Mouse (Mus musculus) limb, embryonic 13.5 days (tissue): ENCODE results near the gene Phospho1. TPM values are rescaled to one million over a fixed set of nuclear protein-coding genes. Genes with fewer than 3 reads are reported as not detected.

Source experiments
- ATAC-seq: fragments of 200-750 bp; cut with Nextera tagmentation; 2 replicates; pipeline ENCODE4 v1.8.0; 2017; ENCODE audit warnings: low read depth, moderate number of reproducible peaks, moderate TSS enrichment; ENCODE audit not compliant: low FRiP score
- H3K27ac ChIP-seq: fragments of 300-500 bp; sonication (generic); 2 replicates; pipeline ENCODE4 v1.5.1; 2015; ENCODE audit warnings: inconsistent platforms, mild to moderate bottlenecking, moderate library complexity
- H3K27me3 ChIP-seq: fragments of 300-500 bp; sonication (generic); 2 replicates; pipeline ENCODE4 v1.6.1; 2015; ENCODE audit warnings: mild to moderate bottlenecking, inconsistent platforms
- H3K36me3 ChIP-seq: fragments of 300-500 bp; sonication (generic); 2 replicates; pipeline ENCODE4 v1.6.1; 2015; ENCODE audit warnings: inconsistent platforms, mild to moderate bottlenecking, moderate library complexity
- H3K4me1 ChIP-seq: fragments of 300-500 bp; sonication (generic); 2 replicates; pipeline ENCODE4 v1.6.1; 2015; ENCODE audit warnings: inconsistent platforms
- H3K4me2 ChIP-seq: fragments of 300-500 bp; sonication (generic); replicated peaks from 2 replicates; pipeline ENCODE4 v1.6.1; 2015; ENCODE audit warnings: inconsistent platforms, mild to moderate bottlenecking, moderate library complexity
- H3K4me3 ChIP-seq: fragments of 300-500 bp; sonication (generic); 2 replicates; pipeline ENCODE4 v1.5.1; 2015; ENCODE audit warnings: moderate library complexity, mild to moderate bottlenecking, inconsistent platforms
- H3K9ac ChIP-seq: fragments of 300-500 bp; sonication (generic); 2 replicates; pipeline ENCODE4 v1.6.1; 2015; ENCODE audit warnings: mild to moderate bottlenecking, inconsistent platforms
- H3K9me3 ChIP-seq: fragments of 300-500 bp; sonication (generic); 2 replicates; pipeline ENCODE4 v1.6.1; 2016; ENCODE audit warnings: inconsistent platforms
- WGBS: fragments of 180-500 bp; shearing (Covaris S2); methylation state at CpG from one replicate; pipeline ENCODE4 v1.1.7; 2015; 5-methylcytosine and 5-hydroxymethylcytosine counted together
- polyA plus RNA-seq: library from polyadenylated mRNA; unstranded; fragments of >200 nt; fragmentation: Nextera tagmentation; extraction: Ambion mirVana; gene quantifications from 2 replicates; pipeline ENCODE4 v1.2.1, GENCODE M21; 2015

The Phospho1 gene
- polyA plus RNA-seq, 1 experiment from 2014 or later = 0.89 TPM

DNA sequence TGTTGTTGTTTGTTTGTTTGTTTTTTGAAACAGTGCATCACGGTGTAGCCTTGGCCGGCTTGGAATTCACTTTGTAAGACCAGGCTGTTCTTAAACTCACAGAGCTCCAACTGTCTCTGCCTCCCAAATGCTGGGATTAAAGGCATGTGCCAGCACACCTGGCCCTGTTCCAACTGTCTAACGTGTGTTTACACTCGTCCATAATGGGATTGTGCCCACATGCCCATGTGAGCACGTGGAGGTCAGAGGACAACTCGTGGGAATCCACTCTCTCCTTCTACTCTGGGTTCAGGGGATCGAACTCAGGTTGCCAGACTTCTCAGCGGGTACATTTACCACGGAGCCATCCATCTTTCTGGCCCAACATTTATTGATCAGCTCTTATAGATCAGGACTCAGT, 8.9 kb upstream of the Phospho1 start:
- Histone ChIP-seq H3K4me1 (no peaks in the 10 kb centered on the region), H3K36me3 (no peaks in the 10 kb centered on the region), H3K27ac (no peak overlapping the region), H3K9me3 (peaks cover 6% of the 10 kb centered on the region; the same call in 1 of the 2 replicates), H3K27me3 (no peaks in the 10 kb centered on the region), H3K4me3 (no peak overlapping the region), H3K4me2 (no peak overlapping the region), H3K9ac (no peak overlapping the region)
- no peak for ATAC-seq
- 78% methylated on average over 9 of the region's 9 CpGs for WGBS

DNA sequence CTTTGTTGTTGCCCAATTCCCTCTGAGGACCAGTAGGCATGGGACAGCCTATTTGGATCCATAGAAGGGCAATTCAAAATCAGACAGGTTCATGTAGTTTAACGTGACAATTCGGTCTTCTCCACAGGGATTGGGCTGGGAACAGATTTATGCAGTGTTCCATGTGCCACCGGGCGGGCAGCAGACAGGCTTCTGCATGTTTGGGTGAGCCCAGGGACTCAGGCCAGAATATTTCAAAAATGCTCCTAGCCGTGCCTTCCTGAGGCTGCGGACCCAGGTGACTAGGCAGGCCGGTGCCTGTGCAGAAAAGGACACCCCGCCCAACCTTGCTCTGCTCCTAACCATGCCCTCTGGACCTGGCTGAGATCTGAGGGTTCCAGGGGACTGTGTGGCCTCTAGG, 5.2 kb upstream of the Phospho1 start:
- Histone ChIP-seq H3K36me3 (no peaks in the 10 kb centered on the region), H3K27me3 (peaks cover 14% of the 10 kb centered on the region), H3K4me2 (no peak overlapping the region), H3K27ac (no peak overlapping the region), H3K4me3 (no peak overlapping the region), H3K9ac (no peak overlapping the region), H3K9me3 (peaks cover 5% of the 10 kb centered on the region; the same call in 1 of the 2 replicates), H3K4me1 (peaks cover 2% of the 10 kb centered on the region; the same call in 1 of the 2 replicates)
- ATAC-seq = no peak
- WGBS = 72% methylated on average over 8 of the region's 8 CpGs

DNA sequence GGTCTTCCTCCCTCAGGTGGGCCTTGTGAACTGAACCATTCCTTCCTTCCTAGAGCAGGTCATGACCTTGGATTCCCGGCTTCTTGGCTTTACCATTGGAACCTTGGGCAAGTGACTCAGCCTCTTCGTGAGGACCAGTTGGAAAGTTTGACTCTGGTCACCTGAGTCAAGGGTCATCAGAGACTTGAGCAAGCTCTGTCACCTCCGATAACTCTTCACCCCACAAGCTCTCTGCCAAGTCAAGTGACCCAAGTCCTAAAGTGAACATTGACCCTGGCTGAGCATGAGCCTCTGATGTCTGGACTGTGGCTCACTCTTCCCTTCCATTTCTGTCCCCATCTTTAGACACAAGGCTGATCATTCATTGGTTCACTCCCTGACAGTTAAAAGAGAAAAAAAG, 2.8 kb upstream of the Phospho1 start:
- no peaks in the 10 kb centered on the region for H3K36me3 ChIP-seq
- WGBS = 81% methylated on average over 3 of the region's 3 CpGs
- no peak overlapping the region for H3K4me2 ChIP-seq
- H3K4me3 ChIP-seq = no peak overlapping the region
- H3K9ac ChIP-seq = no peak overlapping the region; the same call in 1 of the 2 replicates
- 0 out of 2 replicates have a peak, but pooled peaks cover under 1% of the 10 kb centered on the region for H3K9me3 ChIP-seq
- no peak overlapping the region for H3K27ac ChIP-seq
- H3K4me1 ChIP-seq = peaks cover 10% of the 10 kb centered on the region; the same call in 1 of the 2 replicates
- ATAC-seq = no peak
- H3K27me3 ChIP-seq = peaks cover 35% of the 10 kb centered on the region

DNA sequence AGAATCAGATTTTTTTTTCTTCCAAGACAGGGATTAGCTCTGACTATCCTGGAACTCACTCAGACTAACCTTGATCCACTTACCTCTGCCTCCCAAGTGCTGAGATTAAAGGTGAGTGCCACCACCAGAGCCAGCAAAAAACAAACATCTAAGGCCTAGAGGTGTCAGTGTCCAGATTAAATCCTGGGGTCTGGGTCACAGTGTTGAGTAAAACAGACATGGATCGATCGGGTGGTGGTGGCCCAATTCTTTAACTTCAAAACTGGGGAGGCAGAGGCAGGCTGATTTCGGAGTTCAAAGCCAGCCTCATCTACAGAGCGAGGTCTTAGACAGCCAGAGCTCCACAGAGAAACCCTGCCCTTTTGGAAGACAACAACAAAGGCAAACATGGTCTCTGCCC, 1.9 kb upstream of the Phospho1 start:
- Histone ChIP-seq H3K4me3 (no peak overlapping the region), H3K36me3 (no peaks in the 10 kb centered on the region), H3K27ac (no peak overlapping the region), H3K9ac (no peak overlapping the region), H3K4me2 (no peak overlapping the region), H3K27me3 (peaks cover 44% of the 10 kb centered on the region), H3K4me1 (peaks cover 10% of the 10 kb centered on the region; the same call in 1 of the 2 replicates), H3K9me3 (no peaks in the 10 kb centered on the region)
- no peak for ATAC-seq
- WGBS = 93% methylated on average over 4 of the region's 4 CpGs

DNA sequence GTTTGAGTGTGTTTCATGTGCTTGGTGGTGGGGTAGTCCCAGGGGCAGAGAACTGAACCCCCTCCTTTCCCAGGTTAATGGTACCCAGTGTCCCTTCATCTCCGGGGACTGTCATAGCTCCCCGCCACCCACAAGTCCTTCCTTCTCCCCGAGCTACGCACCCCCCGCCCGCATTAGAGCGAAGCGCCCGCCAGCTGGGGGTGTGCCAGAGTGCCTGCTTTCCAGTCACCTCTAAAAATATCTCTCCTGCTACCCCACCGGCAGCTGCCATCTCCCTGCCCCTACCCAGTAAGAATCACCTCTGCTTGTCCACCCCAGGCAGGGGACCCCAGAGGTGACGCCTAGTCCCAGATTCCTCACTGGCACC, 561 bp downstream of the Phospho1 start:
- H3K4me3 ChIP-seq = peak overlapping the region; percentile 63
- H3K27ac ChIP-seq = no peak overlapping the region
- H3K9me3 ChIP-seq = no peaks in the 10 kb centered on the region
- no peaks in the 10 kb centered on the region for H3K36me3 ChIP-seq
- peak overlapping the region; percentile 71 for H3K9ac ChIP-seq
- WGBS = 2% methylated on average over 11 of the region's 11 CpGs
- peaks cover 67% of the 10 kb centered on the region for H3K27me3 ChIP-seq
- H3K4me2 ChIP-seq = peak overlapping the region; percentile 98
- ATAC-seq = no peak
- H3K4me1 ChIP-seq = peaks cover 10% of the 10 kb centered on the region; the same call in 1 of the 2 replicates

DNA sequence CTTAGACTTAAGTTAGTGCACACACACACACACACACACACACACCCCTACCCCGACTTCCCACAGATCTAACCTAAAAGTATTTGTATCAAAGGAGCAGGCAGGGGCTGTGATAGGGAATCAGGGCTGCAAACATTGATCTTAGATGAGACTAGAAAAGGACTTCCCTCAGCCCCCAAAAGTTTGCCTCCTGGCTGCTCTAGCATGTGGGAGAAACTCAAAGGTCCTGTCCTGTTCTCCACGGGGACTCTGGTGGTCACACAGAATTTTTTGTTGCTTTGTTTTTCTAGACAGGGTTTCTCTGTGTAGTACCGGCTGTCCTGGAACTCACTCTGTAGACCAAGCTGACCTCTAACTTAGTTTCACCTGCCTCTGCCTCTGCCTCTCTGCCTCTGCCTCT, 1.3 kb downstream of the Phospho1 start:
- 60% methylated on average over 3 of the region's 3 CpGs for WGBS
- Histone ChIP-seq H3K36me3 (no peaks in the 10 kb centered on the region), H3K4me1 (peaks cover 15% of the 10 kb centered on the region), H3K27me3 (peaks cover 75% of the 10 kb centered on the region), H3K4me2 (0 out of 2 replicates have a peak overlapping the region, but pooled peaks have one; percentile 98), H3K9ac (no peak overlapping the region), H3K9me3 (no peaks in the 10 kb centered on the region), H3K27ac (no peak overlapping the region), H3K4me3 (no peak overlapping the region)
- no peak for ATAC-seq

DNA sequence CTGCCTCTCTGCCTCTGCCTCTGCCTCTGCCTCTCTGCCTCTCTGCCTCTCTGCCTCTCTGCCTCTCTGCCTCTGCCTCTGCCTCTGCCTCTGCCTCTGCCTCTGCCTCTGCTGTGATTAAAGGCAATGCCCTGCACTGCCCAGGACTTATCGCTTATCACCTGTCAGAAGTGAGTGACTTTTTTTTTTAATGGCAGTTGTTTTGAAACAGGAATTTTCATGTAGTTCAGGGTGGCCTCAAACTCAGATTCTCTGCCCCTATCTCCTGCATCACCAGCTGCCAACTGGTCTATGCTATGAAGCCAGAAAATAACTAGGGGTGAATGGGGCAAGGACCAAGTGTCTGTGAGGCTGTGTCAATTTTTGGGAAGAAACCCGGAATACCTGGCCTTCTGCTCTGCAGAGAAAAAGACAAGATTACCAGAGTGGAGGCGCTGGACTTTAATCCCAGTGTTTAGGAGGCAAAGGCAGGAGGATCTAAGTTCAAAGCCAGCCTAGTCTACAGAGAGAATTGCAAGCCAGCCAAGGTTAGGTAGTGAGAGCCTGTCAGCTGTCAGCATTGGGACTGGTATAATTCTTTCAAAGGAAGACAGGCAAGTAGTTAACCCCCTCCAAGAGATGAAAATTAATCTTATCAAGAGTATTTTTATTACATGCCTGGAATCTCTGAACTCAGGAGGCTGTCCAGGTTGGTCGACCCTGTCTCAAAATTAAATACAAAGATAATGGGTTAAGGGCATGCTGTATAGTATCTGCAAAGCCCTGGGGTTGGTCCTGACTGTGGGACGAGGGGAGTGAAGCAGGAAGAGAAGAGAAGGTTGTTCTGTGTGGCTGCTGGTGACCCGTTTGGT, 2.2 kb downstream of the Phospho1 start:
- no peak overlapping the region for H3K4me2 ChIP-seq
- peaks cover 84% of the 10 kb centered on the region for H3K27me3 ChIP-seq
- 53% methylated on average over 6 of the region's 6 CpGs for WGBS
- H3K27ac ChIP-seq = no peak overlapping the region
- peaks cover 25% of the 10 kb centered on the region for H3K4me1 ChIP-seq
- no peaks in the 10 kb centered on the region for H3K36me3 ChIP-seq
- ATAC-seq = no peak
- no peak overlapping the region for H3K9ac ChIP-seq
- H3K4me3 ChIP-seq = no peak overlapping the region
- no peaks in the 10 kb centered on the region for H3K9me3 ChIP-seq

DNA sequence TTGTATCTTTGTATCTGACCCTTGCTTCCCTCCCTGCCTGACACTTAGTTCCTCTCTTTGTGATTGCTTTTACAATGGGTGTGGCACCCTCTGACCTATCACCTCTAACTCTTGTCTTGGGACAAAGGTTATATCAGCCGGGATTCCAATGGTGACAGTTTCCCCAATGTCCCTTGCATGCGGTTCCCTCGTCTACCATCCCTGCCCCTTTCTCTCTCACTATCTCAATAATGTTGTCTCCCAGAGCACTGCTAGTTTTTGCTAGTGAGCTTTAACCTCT, 2.8 kb downstream of the Phospho1 start:
- Histone ChIP-seq H3K4me1 (peaks cover 25% of the 10 kb centered on the region), H3K9ac (no peak overlapping the region), H3K36me3 (no peaks in the 10 kb centered on the region), H3K27me3 (peaks cover 87% of the 10 kb centered on the region), H3K27ac (no peak overlapping the region), H3K9me3 (no peaks in the 10 kb centered on the region), H3K4me2 (no peak overlapping the region), H3K4me3 (no peak overlapping the region)
- WGBS = 29% methylated on average over 3 of the region's 3 CpGs
- no peak for ATAC-seq

DNA sequence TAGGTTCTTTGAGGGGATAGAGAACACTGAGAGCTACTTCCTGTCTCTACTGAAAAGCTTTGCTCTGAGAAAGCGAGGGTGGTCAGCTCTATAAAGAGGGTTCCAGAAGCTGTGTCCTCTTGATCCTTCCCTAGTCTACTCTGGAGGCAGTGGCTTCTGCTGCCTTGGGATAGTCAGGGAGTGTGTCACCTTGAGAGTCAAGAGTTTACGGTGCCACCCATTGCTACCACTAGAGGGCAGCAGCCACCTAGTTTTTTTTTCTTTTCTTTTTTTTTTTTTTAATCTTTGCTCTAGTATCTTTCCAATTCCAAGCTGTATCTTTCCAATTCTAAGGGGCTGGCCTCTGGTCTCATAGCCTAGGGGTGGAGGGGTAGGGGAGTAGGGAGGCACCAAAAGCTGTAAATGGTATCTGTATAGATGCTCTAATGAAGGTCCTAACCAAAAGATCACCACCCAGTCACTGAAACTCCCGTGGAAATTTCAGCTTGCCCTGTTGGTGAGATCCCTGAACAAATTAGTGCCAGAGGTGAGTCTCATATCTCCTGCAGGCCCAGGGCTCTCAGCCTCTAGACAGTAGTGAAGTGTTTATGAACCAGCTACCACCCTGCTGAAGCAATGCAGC, 3.3 kb downstream of the Phospho1 start:
- Histone ChIP-seq H3K27ac (no peak overlapping the region), H3K4me1 (peaks cover 25% of the 10 kb centered on the region), H3K9ac (no peak overlapping the region), H3K36me3 (no peaks in the 10 kb centered on the region), H3K4me3 (no peak overlapping the region), H3K9me3 (no peaks in the 10 kb centered on the region), H3K4me2 (no peak overlapping the region), H3K27me3 (peaks cover 91% of the 10 kb centered on the region)
- ATAC-seq = no peak
- 12% methylated on average over 3 of the region's 3 CpGs for WGBS

DNA sequence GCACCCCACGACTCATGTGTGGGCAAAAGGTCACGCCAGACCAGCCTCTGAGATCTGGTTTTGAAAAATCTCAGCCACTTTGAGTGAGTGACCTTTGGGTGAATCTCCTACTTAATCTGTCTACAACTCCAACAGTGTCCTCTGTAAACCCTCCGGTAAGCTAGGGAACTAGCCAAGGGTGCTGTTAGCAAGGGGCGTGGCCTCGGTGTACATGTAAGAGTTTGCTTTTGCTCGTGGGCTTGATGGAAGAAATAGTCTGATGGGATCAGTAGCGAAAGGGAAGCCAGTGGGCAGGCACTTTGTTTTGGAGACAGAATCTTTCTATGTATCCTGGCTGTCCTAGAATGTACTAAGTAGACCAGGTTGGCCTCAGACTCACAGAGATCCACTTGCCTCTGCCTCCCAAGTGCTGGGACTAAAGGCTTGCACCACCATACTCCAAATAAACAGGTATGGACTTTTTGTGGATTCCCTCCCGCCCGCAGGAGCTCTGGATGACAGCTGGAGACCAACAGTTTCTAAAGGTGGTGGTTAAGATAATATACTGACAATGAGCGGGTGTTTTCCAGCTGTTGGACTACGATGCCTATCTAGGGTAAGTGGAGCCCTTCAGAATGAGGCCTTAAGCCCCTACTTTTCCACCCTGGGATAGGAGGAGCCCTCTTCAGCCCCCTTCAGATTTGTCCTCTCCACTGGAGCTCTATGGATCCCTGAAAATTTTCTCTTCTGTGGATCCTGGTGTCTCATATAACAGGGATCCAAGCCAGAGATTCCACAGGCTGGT, 4.1 kb downstream of the Phospho1 start:
- Histone ChIP-seq H3K4me1 (peaks cover 26% of the 10 kb centered on the region), H3K9ac (no peak overlapping the region), H3K4me3 (no peak overlapping the region), H3K27me3 (peaks cover 91% of the 10 kb centered on the region), H3K27ac (no peak overlapping the region), H3K36me3 (no peaks in the 10 kb centered on the region), H3K4me2 (no peak overlapping the region), H3K9me3 (no peaks in the 10 kb centered on the region)
- ATAC-seq = no peak
- 77% methylated on average over 11 of the region's 11 CpGs for WGBS

DNA sequence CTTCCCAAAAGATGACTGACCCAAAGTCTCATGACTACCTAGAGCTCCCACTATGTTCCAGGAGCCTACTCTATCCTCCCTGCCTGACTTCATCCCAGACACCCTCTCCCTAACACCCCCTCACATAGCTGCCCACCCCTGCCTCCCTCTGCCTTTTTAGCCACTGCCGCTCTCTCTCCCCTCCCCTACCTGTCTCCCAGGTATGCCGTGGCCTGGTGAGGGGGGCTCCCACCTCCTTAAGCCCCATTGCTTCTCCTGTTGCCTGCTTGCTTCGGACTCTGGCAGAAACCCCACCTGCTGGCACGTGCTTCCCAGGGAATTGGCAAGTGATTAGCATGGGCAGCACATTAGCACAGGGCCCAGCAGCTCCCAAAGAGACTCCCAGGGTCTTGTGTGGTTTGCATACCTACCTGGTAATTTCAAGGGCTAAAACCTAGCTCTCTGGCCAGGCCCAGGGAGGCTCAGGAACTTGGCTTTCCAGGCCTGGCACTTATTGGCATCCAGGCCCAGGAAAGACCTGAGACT, 5.3 kb downstream of the Phospho1 start:
- Histone ChIP-seq H3K4me2 (peak overlapping the region; percentile 60; the same call in 1 of the 2 replicates), H3K36me3 (no peaks in the 10 kb centered on the region), H3K4me3 (peak overlapping the region; percentile 38; the same call in 1 of the 2 replicates), H3K4me1 (peaks cover 35% of the 10 kb centered on the region), H3K27ac (no peak overlapping the region), H3K27me3 (peaks cover 99% of the 10 kb centered on the region), H3K9ac (no peak overlapping the region), H3K9me3 (no peaks in the 10 kb centered on the region)
- ATAC-seq = no peak
- WGBS = 29% methylated on average over 4 of the region's 4 CpGs
